Mouse (Mus musculus) CD4-positive helper T cell, adult 2 months (primary cell): Measurements from ENCODE around the gene Rcor2.
A peak's percentile ranks its signal among the peaks of the same experiment; 100 is the strongest.

Source experiments
- DNase-seq: peaks from one replicate; pipeline ENCODE4 v3.0.0-alpha.2; 2012; ENCODE audit warnings: low read depth, missing footprints, low spot score

The Rcor2 gene

GRCm38 (mm10) chr19:7294098-7294876, 27.2 kb downstream of the Rcor2 start:
- no peak for DNase-seq

DNA sequence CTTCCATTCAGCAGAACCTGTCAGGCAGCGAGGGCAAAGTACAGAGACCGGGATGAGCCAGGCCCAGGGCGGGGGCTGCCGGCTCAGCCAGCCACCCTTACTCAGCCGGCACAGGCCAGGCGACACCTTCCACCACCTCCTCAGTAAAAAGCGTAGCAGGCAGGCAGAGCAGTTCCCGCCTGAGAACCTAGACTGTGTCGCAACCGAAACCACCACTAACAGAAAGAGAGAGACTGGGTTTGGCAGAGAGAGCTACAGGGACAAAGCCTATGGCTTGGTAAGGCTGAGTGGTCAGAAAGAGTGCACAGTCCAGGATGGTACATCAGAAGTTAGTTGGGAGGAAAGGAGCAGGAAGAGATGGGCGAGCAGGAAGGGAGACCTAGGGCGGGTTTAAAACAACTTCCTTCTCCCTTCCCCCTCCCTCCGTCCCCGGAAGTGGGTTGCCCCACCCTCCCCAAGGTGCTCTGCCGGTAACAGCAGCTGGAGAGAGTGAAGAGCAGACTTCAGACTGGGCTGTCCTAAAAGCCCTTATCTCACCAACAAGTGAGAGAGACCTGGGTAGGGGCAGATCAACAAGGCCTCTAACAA, 28.0 kb downstream of the Rcor2 start:
- peak; percentile 87 for DNase-seq

DNA sequence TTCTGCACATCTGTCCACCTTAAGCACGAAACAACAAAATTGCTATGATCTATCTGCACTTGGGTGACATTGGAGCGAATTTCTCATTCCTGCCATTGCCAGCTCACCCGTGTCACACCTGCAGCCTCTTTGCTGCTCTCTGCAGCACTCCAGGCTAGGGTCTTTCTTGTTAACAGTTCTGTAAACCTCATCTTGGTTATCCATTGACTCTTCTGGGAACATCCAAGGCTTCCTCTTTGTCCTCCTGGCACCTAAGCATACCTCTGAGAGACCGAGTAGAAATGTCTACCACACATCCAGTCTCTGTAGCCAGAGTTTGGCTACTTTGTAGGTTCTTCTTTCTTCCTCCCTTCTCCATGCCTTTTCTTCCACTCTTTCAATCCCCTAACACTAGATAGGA, 28.8 kb downstream of the Rcor2 start:
- DNase-seq: no peak

DNA sequence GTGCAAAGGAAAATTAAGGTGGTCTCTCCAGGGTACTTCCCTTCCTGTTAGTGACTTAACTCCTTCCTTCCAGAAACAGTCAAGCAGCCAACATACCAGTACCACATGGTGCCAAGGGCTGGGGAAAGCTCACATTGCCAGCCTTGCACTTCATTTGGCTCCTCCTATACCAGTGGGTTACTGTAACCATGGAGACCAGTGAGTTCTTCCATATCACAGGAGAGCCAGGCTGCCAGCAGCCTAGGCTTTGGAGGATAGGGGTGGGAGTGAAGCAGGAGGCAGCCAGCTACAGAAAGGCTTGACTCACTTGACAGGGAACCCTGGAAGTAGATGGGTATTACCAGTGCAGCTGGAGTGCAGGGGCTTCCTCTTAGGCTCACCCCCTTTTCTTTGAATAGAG, 31.9 kb downstream of the Rcor2 start:
- DNase-seq: no peak

DNA sequence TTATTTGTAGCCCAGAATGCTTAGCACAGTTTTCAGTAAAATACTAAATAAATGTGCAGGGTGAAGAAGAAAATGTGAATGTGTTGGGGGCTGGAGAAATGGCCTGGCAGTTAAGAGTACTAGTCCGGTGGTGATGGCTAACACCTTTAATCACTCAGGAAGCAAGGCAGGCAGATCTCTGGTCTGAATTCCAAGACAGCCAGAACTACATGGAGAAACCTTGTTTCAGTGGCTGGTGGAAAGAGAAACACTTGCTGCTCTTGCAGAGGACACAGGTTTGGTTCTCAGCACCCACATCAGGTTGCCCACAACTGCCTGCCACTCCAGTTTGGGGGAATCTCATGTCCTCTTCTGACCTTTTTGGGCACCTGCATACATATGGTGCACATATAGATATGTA, 33.0 kb downstream of the Rcor2 start:
- DNase-seq: no peak

- DNase-seq: no peak
Observed at GRCm38 (mm10) chr19:7301647-7302492, 34.7 kb downstream of the Rcor2 start.

DNA sequence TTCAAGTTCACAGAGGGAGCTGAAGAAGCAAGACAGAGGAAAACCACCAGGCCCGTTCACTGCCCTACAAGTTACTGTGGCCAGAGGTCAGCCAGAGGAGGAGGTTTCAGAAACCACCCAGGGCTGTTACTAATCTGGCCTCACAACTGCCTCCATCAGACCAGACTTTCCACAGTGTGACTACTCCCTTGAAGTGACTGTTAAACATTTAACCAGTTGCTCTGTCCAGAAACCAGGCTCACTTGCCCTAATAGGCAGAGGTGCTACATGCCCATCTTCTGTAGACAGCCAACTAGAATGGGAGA, 35.3 kb downstream of the Rcor2 start:
- no peak for DNase-seq

DNA sequence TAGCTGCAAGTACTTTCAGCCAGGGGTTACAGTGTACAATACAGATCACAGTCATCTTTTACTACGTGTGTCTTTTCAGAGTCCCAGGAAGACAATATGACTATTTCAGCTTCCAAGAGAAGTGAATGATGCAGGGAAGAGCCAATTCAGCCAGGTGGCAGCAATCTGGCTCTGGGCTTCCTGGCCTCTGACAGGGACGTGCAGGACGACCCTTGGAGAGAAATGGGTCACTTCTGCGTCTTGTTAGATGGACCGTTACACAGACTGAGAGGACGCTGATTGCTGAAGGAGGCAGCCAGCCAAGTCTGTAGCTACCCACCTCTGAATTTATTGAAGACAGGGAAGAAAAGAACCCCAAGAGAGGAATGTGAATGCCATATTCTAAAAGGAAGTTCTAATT, 36.7 kb downstream of the Rcor2 start:
- DNase-seq: no peak

DNA sequence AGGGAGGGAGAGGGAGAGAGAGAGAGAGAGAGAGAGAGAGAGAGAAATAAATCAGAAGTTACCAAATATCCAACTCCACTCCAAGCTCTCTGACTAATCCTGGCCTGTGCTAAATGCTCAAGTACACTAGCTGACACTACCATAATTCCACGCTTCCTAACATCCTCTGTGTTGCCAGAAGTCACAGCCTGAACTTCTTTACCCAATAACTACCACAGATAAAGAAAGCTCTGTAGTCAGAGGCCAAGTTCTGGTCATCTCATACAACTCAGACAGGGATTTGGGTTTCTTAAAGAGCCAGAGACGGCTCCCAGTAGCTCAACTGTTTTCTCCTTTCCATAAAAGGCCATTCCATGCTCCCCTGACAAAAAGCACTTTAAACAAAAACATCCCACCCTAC, 37.7 kb downstream of the Rcor2 start:
- no peak for DNase-seq

- DNase-seq: no peak
Observed at GRCm38 (mm10) chr19:7305380-7306310, 38.5 kb downstream of the Rcor2 start.

DNA sequence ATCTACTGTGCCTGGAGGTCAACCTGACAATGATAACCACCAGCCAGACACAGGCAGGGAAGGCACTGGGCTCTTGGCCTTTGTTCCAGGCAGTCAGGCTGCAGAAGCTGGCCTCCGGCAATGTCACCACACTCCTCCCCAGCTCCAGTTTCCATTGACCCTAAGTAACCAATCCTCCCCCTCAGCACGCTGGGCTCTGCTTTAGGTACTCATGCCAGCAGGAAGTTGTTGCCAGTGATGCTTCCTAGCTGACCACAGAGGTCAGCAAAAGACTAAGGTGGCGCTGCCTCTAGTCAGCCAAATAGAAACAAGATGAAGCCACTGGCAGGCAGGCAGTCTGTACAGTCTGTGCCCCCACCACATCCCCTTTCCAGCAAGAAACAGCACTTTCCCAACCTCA, 39.8 kb downstream of the Rcor2 start:
- no peak for DNase-seq

DNA sequence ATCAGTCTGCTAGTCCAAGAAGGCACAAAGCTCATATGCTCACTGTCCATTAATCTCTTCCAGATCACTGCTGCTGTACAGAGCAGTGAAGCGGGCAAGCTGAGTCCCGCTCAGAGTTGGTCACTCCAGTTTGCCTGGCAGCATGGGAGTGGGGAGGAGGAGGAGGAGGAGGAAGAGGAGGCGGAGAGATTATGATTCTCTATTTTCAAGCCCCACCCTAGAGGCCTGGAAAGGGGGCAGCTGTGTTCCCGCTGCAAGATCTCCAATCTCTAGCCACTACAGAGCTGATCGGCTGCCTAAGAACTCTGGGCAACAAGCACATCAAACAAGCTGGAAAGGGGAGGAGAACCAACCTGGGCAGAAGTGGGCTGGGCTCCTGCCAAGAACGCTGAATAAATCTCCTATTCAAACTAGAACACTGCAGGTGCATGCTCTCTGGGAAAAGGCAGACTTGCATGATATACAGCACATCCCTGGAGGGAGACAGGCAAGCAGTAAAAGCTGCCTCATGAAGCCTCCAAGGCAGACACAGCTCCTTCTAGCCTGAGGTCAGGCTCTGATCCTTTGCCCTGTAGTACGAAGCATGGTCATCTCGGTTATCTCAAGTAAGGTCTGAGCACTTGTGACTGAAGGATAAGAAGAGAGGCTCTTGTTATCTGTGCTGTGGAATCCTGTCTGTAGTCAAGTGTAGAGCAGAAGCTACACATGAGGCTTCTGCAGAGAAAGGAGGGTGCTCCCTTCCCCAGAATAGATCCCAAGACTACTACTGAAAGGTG, 41.1 kb downstream of the Rcor2 start:
- no peak for DNase-seq

GRCm38 (mm10) chr19:7309738-7310330, 42.7 kb downstream of the Rcor2 start:
- DNase-seq: no peak

- DNase-seq: no peak
Observed at GRCm38 (mm10) chr19:7310704-7311103, 43.6 kb downstream of the Rcor2 start.

GRCm38 (mm10) chr19:7311306-7311705, 44.2 kb downstream of the Rcor2 start:
- no peak for DNase-seq

GRCm38 (mm10) chr19:7313660-7314059, 46.5 kb downstream of the Rcor2 start:
- no peak for DNase-seq

GRCm38 (mm10) chr19:7314976-7315586, 48.0 kb downstream of the Rcor2 start:
- DNase-seq: peak; percentile 26

- DNase-seq: no peak
Observed at GRCm38 (mm10) chr19:7315587-7315984, 48.5 kb downstream of the Rcor2 start.

- DNase-seq: no peak
Observed at GRCm38 (mm10) chr19:7316822-7317221, 49.7 kb downstream of the Rcor2 start.

- no peak for DNase-seq
Observed at GRCm38 (mm10) chr19:7317716-7318115, 50.6 kb downstream of the Rcor2 start.
